ENCODE assay signal across 25 mouse cellular contexts in genomic region chr1:84855756-84856155, GRCm38 (mm10). TPM values are rescaled to one million over a fixed set of nuclear protein-coding genes. Genes with fewer than 3 reads are reported as not detected.
A peak's percentile ranks its signal among the peaks of the same experiment; 100 is the strongest.
DNase-seq lines count a peak whose midpoint lies in the region; ATAC-seq and TF ChIP-seq lines count a peak whose summit lies in the region.
"Had no signal": no experiment of that assay in that cellular context is flagged by ENCODE, and none has a peak within 500 bp of the region (broad histone marks: within the 10 kb centered on the region; RNA-seq: fewer than 3 reads in every experiment).

No protein-coding gene starts in this region.

- peak overlapping the region; percentile 35; the same call in 1 of the 2 replicates for H3K9ac ChIP-seq in ES-Bruce4 (ENCODE audit: low read depth, poor library complexity, severe bottlenecking)
- H3K9ac ChIP-seq in forebrain, embryonic 14.5 days (ENCODE audit: low read length): no peak overlapping the region
- H3K9ac ChIP-seq: embryonic facial prominence, embryonic 12.5 days; embryonic facial prominence, embryonic 15.5 days; forebrain, embryonic 15.5 days; heart, embryonic 12.5 days; hindbrain, embryonic 14.5 days had no signal

- H3K36me3 ChIP-seq in ES-Bruce4 (ENCODE audit: control insufficient read depth, insufficient read depth, low read length, poor library complexity, severe bottlenecking): no peaks in the 10 kb centered on the region
- H3K36me3 ChIP-seq in forebrain, embryonic 14.5 days (ENCODE audit: control insufficient read depth, insufficient read depth, low read length): no peaks in the 10 kb centered on the region
- H3K36me3 ChIP-seq: embryonic facial prominence, embryonic 12.5 days; embryonic facial prominence, embryonic 15.5 days; forebrain, embryonic 15.5 days; heart, embryonic 12.5 days had no signal

- no peaks in the 10 kb centered on the region for H3K27me3 ChIP-seq in ES-Bruce4 (ENCODE audit: control insufficient read depth, insufficient read depth, low read length, poor library complexity, severe bottlenecking)
- H3K27me3 ChIP-seq in forebrain, embryonic 14.5 days (replicated peaks; ENCODE audit: control insufficient read depth, insufficient read depth, low read length): no peaks in the 10 kb centered on the region
- H3K27me3 ChIP-seq: embryonic facial prominence, embryonic 12.5 days; embryonic facial prominence, embryonic 15.5 days; forebrain, embryonic 15.5 days; heart, embryonic 12.5 days had no signal

- no peak for TF ChIP-seq EP300 in ES-Bruce4 (IDR thresholded peaks at IDR 0.05; ENCODE audit: insufficient read depth, low read depth, low read length)

- no peak overlapping the region for H3K4me3 ChIP-seq in ES-Bruce4 (ENCODE audit: low read depth, low read length)
- H3K4me3 ChIP-seq in forebrain, embryonic 14.5 days (ENCODE audit: low read depth, low read length): no peak overlapping the region
- H3K4me3 ChIP-seq: embryonic facial prominence, embryonic 12.5 days; embryonic facial prominence, embryonic 15.5 days; forebrain, embryonic 15.5 days; heart, embryonic 12.5 days had no signal

- 76% methylated on average over 2 of the region's 2 CpGs for WGBS in forebrain, embryonic 14.5 days

- TF ChIP-seq CTCF in ES-Bruce4 (IDR thresholded peaks at IDR 0.05; ENCODE audit: low read depth, low read length): no peak

- TF ChIP-seq POLR2A in ES-Bruce4 (IDR thresholded peaks at IDR 0.05; ENCODE audit: insufficient read depth, low read length): no peak

- H3K9me3 ChIP-seq in ES-Bruce4 (replicated peaks; ENCODE audit: control insufficient read depth, insufficient read depth, low read length, poor library complexity, severe bottlenecking): no peaks in the 10 kb centered on the region
- H3K9me3 ChIP-seq in forebrain, embryonic 14.5 days (replicated peaks; ENCODE audit: control insufficient read depth, low read length): no peaks in the 10 kb centered on the region
- H3K9me3 ChIP-seq: embryonic facial prominence, embryonic 12.5 days; embryonic facial prominence, embryonic 15.5 days; forebrain, embryonic 15.5 days; heart, embryonic 12.5 days had no signal

- peak; percentile 57 for DNase-seq in heart, adult 11 months
- no peak for DNase-seq in heart, postnatal 36 days
- peak; percentile 6 to 23 for DNase-seq in layer of hippocampus, adult 18-20 months (ENCODE audit: low spot score in 2 of 2)
- no peak for DNase-seq in layer of hippocampus, adult 11-12 months (ENCODE audit: low spot score)
- peak; percentile 7 for DNase-seq in brain, adult 2 months (ENCODE audit: low read depth, low spot score)
- no peak for DNase-seq in urinary bladder, postnatal 36 days (ENCODE audit: low spot score in 2 of 2)
- DNase-seq in forebrain, embryonic 14.5 days (ENCODE audit: low spot score): no peak
- DNase-seq: adrenal gland, adult 8-10 months; adrenal gland, postnatal 25 days; cerebellum, adult 11 months; cerebellum, adult 2 months; cerebellum, adult 9-11 months; cerebellum, postnatal 25 days; gastrocnemius, postnatal 36 days; heart, postnatal 4 days had no signal

- ATAC-seq in forebrain, embryonic 14.5 days: no peak
- ATAC-seq: activated CD4-positive, CD25-positive, alpha-beta regulatory T cell, adult 4 months; forebrain, embryonic 15.5 days; hindbrain, postnatal 0 days; inflammation-experienced regulatory T-cells, adult 6 months; intestine, embryonic 16.5 days had no signal

- peaks cover 5% of the 10 kb centered on the region for H3K4me1 ChIP-seq in ES-Bruce4 (ENCODE audit: control insufficient read depth, insufficient read depth, low read length)
- no peaks in the 10 kb centered on the region for H3K4me1 ChIP-seq in forebrain, embryonic 14.5 days (ENCODE audit: control insufficient read depth, insufficient read depth, low read length)
- H3K4me1 ChIP-seq: embryonic facial prominence, embryonic 12.5 days; embryonic facial prominence, embryonic 15.5 days; forebrain, embryonic 15.5 days had no signal

- intact Hi-C loops in heart, postnatal 36 days (cut with DNase I): no loop called here

- H3K4me2 ChIP-seq in forebrain, embryonic 14.5 days (ENCODE audit: low read length): no peak overlapping the region
- H3K4me2 ChIP-seq: embryonic facial prominence, embryonic 12.5 days; embryonic facial prominence, embryonic 15.5 days; forebrain, embryonic 15.5 days; heart, embryonic 12.5 days; hindbrain, embryonic 14.5 days had no signal

- H3K27ac ChIP-seq in ES-Bruce4 (ENCODE audit: insufficient read depth, low read length): peak overlapping the region; percentile 33
- no peak overlapping the region for H3K27ac ChIP-seq in forebrain, embryonic 14.5 days (ENCODE audit: low read depth, low read length)
- H3K27ac ChIP-seq: embryonic facial prominence, embryonic 12.5 days; embryonic facial prominence, embryonic 15.5 days; forebrain, embryonic 15.5 days; hindbrain, embryonic 14.5 days; hindbrain, postnatal 0 days had no signal

RNA-seq across cellular contexts. Expression of gene Trip12, which starts 15.4 kb away (rescaled TPM):
- 100 to 1,000 TPM; 189 to 213 TPM for total RNA-seq in heart, postnatal 36 days (2021)
- total RNA-seq in layer of hippocampus, adult 18-20 months (2021): 100 to 1,000 TPM; 182 to 199 TPM
- 665 and 675 TPM in 2 replicates for polyA plus RNA-seq in ES-Bruce4 (2011; ENCODE audit: insufficient read depth, insufficient read length, low read depth, missing spikeins)
- polyA plus RNA-seq in forebrain, embryonic 14.5 days (2014; fragmentation: Nextera tagmentation; extraction: Ambion mirVana): 50.8 and 64.6 TPM in 2 replicates

RNA-seq across cellular contexts. Expression of gene Fbxo36, which starts 16.1 kb away (rescaled TPM):
- 1 to 10 TPM; 1.5 to 1.8 TPM for total RNA-seq in heart, postnatal 36 days (2021)
- total RNA-seq in layer of hippocampus, adult 18-20 months (2021): 1 to 10 TPM; 2.3 to 3.3 TPM
- polyA plus RNA-seq in ES-Bruce4 (2011; ENCODE audit: insufficient read depth, insufficient read length, low read depth, missing spikeins): 11.1 and 13.5 TPM in 2 replicates
- 6.3 and 7.5 TPM in 2 replicates for polyA plus RNA-seq in forebrain, embryonic 14.5 days (2014; fragmentation: Nextera tagmentation; extraction: Ambion mirVana)

Comparison
In these comparisons a context has a peak if more than half of its experiments do, and no peak if none do; other contexts are left out.
1. DNase-seq: peak in heart, adult 11 months (single experiment), layer of hippocampus, adult 18-20 months (2 of 2) and brain, adult 2 months (single experiment); none in heart, postnatal 36 days (0 of 2), layer of hippocampus, adult 11-12 months (single experiment), urinary bladder, postnatal 36 days (0 of 2) and forebrain, embryonic 14.5 days (single experiment).